Mouse (Mus musculus): ENCODE data around the gene Pex1. TPM values are rescaled to one million over a fixed set of nuclear protein-coding genes. Genes with fewer than 3 reads are reported as not detected.

Gene Pex1
- polyA plus RNA-seq, 1 experiment from 2014 or later: 12.4 TPM

DNA sequence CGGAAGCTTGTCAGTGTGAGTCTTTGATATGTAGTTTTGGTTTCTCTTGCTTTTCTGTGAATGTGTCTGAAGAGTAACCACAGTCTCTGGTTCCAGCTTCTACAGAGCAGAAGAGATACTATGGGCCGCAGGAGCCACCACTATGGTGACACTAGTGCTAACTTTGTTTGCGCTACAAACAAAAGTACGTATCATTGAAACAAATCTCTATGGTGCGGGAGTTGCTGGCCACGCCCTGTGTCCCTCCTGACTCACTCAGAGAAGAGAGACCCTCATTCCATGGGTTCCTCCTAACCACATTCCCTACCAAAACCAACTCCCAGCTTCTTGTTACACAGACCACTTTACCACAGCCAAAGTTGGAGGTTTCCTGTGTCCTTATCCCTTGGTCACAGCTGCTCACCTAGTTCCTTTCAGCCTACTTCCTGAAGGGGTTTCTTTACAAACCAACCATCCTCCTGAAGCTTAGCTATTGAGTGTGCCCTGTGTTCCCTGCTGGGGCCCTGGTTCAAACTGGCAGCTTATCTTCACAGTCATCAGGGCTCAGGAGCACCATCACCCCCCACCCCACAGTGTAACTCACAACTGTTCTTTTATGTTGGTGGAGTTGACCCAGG is 74.2 kb downstream of the Pex1 start:
- Histone ChIP-seq H3K9ac (no peak overlapping the region), H3K27ac (ENCODE audit: low read depth) (no peak overlapping the region), H3K9me3 (ENCODE audit: low read depth, low read length) (no peaks in the 10 kb centered on the region), H3K4me2 (no peak overlapping the region), H3K27me3 (ENCODE audit: insufficient read depth, low read length) (no peaks in the 10 kb centered on the region), H3K4me3 (ENCODE audit: low read depth, low read length) (no peak overlapping the region), H3K4me1 (ENCODE audit: insufficient read depth) (no peaks in the 10 kb centered on the region), H3K36me3 (ENCODE audit: insufficient read depth) (no peaks in the 10 kb centered on the region)
- no peak for TF ChIP-seq CTCF (IDR thresholded peaks at IDR 0.05; ENCODE audit: low read depth)
- WGBS: 79% methylated on average over 6 of the region's 6 CpGs
- no peak for ATAC-seq (ENCODE audit: insufficient read depth)
- DNase-seq: no peak

Small RNA genes lying within 50 kb of the gene (microRNA-seq; reads per million reads assigned to microRNA genes)
- not detected for gene Gm26238 (ENCODE audit: borderline number of aligned reads)

Other genes starting within 250 kb of the Pex1 start
- gene Fam133b, start 52.2 kb upstream of the Pex1 start, polyA plus RNA-seq (2014; fragmentation: Nextera tagmentation; extraction: Ambion mirVana): 33.5 and 36.6 TPM in 2 replicates
- 3.0 and 4.3 TPM in 2 replicates for gene 1700109H08Rik, start 24.5 kb upstream of the Pex1 start, polyA plus RNA-seq (2014; fragmentation: Nextera tagmentation; extraction: Ambion mirVana)
- 13.4 and 14.7 TPM in 2 replicates for gene Rbm48, start 519 bp downstream of the Pex1 start, polyA plus RNA-seq (2014; fragmentation: Nextera tagmentation; extraction: Ambion mirVana)
- gene Tmbim7, start 55.1 kb downstream of the Pex1 start, polyA plus RNA-seq (2014; fragmentation: Nextera tagmentation; extraction: Ambion mirVana): not detected in 2 replicates
- 80.3 and 82.6 TPM in 2 replicates for gene Gatad1, start 61.1 kb downstream of the Pex1 start, polyA plus RNA-seq (2014; fragmentation: Nextera tagmentation; extraction: Ambion mirVana)
- gene Ankib1, start 206.9 kb downstream of the Pex1 start, polyA plus RNA-seq (2014; fragmentation: Nextera tagmentation; extraction: Ambion mirVana): 12.2 and 13.2 TPM in 2 replicates
- 45.7 and 45.8 TPM in 2 replicates for gene Krit1, start 207.1 kb downstream of the Pex1 start, polyA plus RNA-seq (2014; fragmentation: Nextera tagmentation; extraction: Ambion mirVana)
- 0.09 TPM in 1 of 2 replicates, not detected in the other for gene Lrrd1, start 249.1 kb downstream of the Pex1 start, polyA plus RNA-seq (2014; fragmentation: Nextera tagmentation; extraction: Ambion mirVana)

Measured in lung, embryonic 14.5 days (tissue).